Mouse (Mus musculus): ENCODE results near the gene Tifab. TPM values are rescaled to one million over a fixed set of nuclear protein-coding genes. Genes with fewer than 3 reads are reported as not detected.

The Tifab gene
- 0.03 TPM in 2 replicates for polyA plus RNA-seq (2012)

DNA sequence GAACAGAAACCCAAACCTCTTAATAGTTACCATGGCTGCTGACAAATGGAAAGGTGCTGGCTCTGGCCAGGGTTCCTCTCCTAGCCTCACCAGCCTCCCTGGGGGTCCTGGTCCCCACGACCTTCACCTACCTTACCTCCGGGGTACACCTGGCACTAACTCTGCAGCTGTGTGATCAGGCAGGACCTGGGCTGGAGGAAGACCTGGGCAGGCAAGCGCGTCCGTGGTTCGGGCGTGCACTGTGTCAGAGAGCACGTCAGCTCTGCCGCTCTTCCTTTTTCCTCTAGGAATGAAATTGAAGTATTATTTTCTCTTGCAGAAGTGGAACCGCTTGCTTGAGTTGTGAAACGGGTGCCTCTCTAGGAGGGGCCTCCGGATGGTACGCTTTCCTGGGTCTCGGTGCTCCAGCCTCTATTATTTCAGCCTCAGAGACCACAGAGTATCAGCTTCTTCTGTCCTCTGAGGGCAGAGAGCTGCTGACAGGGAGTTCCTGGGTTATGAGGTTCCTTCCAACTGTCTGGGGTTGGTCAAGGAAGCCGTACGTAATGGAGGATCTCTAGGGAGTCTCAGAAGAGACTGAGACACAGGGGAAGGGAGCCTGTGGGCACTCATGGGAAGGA lies at the start of gene Tifab:
TSS of gene Tifab (minus strand) at position 470 of the 620 bp plus-strand sequence.
- no peaks in the 10 kb centered on the region for H3K4me1 ChIP-seq (ENCODE audit: control insufficient read depth)
- H3K27me3 ChIP-seq (ENCODE audit: control insufficient read depth), result no peaks in the 10 kb centered on the region
- H3K36me3 ChIP-seq (ENCODE audit: control insufficient read depth), result no peaks in the 10 kb centered on the region
- no peak within 1 kb of the TSS for H3K4me3 ChIP-seq (replicated peaks)
- no peak for TF ChIP-seq TAL1 (IDR thresholded peaks at IDR 0.05; ENCODE audit: low read length)
- no peak for TF ChIP-seq GATA1 (IDR thresholded peaks at IDR 0.05; ENCODE audit: low read length)
- H3K9me3 ChIP-seq (ENCODE audit: control insufficient read depth, low read length), result no peaks in the 10 kb centered on the region

DNA sequence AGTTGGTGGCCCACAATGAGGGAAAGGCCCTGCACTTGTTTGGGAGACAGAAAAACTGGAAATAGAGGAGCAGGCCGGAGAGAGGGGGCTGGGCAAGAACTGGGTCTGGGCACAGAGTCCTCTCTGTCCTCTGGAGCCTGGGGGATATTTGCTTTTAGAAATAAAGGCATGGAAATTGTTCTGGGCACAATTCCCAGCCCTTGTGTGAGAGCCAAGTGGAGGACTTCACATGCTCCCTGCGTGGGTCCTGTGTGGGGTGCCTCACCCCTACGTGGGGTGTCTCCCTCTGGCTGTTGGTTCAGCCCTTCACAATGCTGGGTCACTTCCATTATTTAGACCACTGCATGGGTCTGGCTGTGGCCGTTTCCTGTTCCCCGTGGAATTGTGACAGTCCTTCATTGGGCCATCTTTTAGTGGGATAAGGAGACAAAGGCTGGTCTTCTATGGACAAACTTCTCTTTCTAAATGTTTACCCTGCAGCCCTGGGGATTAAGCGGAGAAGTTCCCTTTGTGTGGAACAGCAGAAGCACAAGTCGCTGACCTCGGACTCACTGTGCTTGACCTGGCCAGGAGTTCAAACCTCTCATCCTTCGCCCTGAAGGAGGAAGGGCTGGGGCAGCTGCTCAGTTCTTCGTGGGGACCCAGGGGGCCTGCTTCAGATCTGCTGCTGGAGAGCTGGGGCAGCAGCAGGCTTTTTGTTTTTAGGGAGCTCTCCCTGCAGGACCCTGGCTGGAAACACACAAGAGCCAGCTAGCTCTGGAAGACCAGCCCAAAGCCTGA lies 47.7 kb upstream of the Tifab start:
- Histone ChIP-seq H3K27me3 (ENCODE audit: control insufficient read depth) (peaks cover 61% of the 10 kb centered on the region), H3K36me3 (ENCODE audit: control insufficient read depth) (no peaks in the 10 kb centered on the region), H3K9me3 (ENCODE audit: control insufficient read depth, low read length) (no peaks in the 10 kb centered on the region), H3K4me3 (replicated peaks) (no peak overlapping the region), H3K4me1 (ENCODE audit: control insufficient read depth) (no peaks in the 10 kb centered on the region)
- TF ChIP-seq GATA1 (IDR thresholded peaks at IDR 0.05; ENCODE audit: low read length) (no peak), TAL1 (IDR thresholded peaks at IDR 0.05; ENCODE audit: low read length) (no peak)

DNA sequence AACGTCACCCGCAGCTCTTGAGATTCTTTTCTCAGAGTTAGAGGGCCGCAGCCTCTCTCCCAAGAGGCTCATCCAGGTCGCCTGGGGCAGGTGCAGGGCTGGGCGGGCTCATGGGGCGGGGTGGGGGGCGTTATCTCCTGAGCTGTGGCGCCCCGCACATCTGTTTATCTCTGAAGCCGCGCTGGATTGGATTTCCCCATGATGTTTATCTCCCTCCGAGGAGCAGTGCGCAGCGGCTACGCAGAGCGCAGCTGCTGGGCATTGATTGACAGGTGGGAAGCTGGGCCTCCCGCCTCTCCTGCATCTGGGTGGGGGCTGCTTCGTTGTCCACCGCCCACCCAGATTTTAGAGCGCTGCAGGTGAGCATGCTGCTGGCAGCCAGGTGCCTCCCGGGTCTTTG lies 44.9 kb upstream of the Tifab start:
- Histone ChIP-seq H3K4me1 (ENCODE audit: control insufficient read depth) (no peaks in the 10 kb centered on the region), H3K9me3 (ENCODE audit: control insufficient read depth, low read length) (no peaks in the 10 kb centered on the region), H3K27me3 (ENCODE audit: control insufficient read depth) (peaks cover 84% of the 10 kb centered on the region)

DNA sequence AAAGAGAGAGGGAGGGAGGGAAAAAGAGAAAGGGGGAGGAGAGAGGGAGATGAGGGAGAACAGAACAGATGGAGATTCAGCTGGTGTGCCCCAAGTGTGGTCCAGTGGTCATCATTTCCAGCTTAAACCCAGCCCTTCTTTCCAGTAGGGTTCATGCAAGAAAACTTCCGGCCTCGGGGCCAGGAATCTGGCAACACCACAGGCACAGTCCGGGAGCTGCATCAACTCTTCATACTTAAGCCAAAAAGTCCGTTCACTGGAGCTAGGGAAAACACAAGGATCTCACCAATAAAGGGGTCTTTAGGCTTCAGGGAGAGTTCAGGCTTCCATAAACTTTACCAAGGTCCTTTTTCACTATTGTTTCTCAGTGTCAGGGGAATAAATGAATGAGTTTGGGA lies 44.2 kb upstream of the Tifab start:
- Histone ChIP-seq H3K4me3 (replicated peaks) (no peak overlapping the region), H3K4me1 (ENCODE audit: control insufficient read depth) (no peaks in the 10 kb centered on the region), H3K9me3 (ENCODE audit: control insufficient read depth, low read length) (no peaks in the 10 kb centered on the region), H3K36me3 (ENCODE audit: control insufficient read depth) (no peaks in the 10 kb centered on the region), H3K27me3 (ENCODE audit: control insufficient read depth) (peaks cover 79% of the 10 kb centered on the region)
- no peak for TF ChIP-seq GATA1 (IDR thresholded peaks at IDR 0.05; ENCODE audit: low read length)
- TF ChIP-seq TAL1 (IDR thresholded peaks at IDR 0.05; ENCODE audit: low read length), result no peak

More for the DNA sequence above, 44.9 kb upstream of the Tifab start:
- TF ChIP-seq GATA1 (IDR thresholded peaks at IDR 0.05; ENCODE audit: low read length) (no peak), TAL1 (IDR thresholded peaks at IDR 0.05; ENCODE audit: low read length) (no peak)
- Histone ChIP-seq H3K4me3 (replicated peaks) (no peak overlapping the region), H3K36me3 (ENCODE audit: control insufficient read depth) (no peaks in the 10 kb centered on the region)

DNA sequence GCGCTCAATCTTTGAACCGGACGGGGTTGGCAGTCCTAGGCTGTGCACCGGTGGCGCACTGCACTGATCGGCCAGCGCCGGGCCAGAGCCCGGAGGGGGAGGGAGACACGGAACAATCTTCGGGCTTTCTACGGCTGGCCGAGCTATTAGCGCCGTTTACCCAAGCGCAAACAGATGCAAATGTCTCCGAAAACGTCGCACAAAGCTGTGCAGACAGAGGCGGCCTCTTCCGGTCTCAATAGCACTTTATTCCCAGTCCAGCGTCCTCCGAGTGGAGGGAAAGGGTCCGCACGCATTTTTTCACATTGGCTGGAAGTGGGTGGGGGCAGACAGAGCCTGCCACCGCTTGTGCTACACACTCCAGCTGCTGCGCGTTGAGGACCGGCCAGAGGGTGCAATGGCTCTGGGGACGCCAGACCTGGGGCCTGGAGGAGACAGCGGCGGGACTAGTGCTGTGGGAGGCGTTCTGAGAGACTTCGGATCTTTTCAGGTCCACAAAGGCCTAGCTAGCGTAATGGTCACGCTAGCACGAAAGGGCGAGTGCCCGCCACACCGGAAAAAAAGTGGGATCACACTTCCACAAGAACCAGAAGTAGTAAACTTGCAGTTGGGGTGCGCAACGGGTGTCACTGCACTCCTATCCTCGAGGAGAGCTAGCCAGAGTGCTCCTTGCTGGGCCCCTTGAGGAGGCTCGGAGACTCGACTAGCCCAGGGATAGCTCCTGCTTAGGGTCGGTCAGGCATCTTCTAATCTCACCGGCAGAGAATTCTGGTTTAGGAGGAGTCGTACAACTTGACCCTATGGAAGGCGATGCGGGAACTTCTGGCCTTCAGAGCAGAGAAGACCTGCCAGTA lies 43.5 kb upstream of the Tifab start:
- peaks cover 75% of the 10 kb centered on the region for H3K27me3 ChIP-seq (ENCODE audit: control insufficient read depth)
- H3K4me1 ChIP-seq (ENCODE audit: control insufficient read depth), result no peaks in the 10 kb centered on the region
- H3K4me3 ChIP-seq (replicated peaks), result no peak overlapping the region
- H3K9me3 ChIP-seq (ENCODE audit: control insufficient read depth, low read length), result no peaks in the 10 kb centered on the region
- no peak for TF ChIP-seq TAL1 (IDR thresholded peaks at IDR 0.05; ENCODE audit: low read length)
- no peak for TF ChIP-seq GATA1 (IDR thresholded peaks at IDR 0.05; ENCODE audit: low read length)
- no peaks in the 10 kb centered on the region for H3K36me3 ChIP-seq (ENCODE audit: control insufficient read depth)

DNA sequence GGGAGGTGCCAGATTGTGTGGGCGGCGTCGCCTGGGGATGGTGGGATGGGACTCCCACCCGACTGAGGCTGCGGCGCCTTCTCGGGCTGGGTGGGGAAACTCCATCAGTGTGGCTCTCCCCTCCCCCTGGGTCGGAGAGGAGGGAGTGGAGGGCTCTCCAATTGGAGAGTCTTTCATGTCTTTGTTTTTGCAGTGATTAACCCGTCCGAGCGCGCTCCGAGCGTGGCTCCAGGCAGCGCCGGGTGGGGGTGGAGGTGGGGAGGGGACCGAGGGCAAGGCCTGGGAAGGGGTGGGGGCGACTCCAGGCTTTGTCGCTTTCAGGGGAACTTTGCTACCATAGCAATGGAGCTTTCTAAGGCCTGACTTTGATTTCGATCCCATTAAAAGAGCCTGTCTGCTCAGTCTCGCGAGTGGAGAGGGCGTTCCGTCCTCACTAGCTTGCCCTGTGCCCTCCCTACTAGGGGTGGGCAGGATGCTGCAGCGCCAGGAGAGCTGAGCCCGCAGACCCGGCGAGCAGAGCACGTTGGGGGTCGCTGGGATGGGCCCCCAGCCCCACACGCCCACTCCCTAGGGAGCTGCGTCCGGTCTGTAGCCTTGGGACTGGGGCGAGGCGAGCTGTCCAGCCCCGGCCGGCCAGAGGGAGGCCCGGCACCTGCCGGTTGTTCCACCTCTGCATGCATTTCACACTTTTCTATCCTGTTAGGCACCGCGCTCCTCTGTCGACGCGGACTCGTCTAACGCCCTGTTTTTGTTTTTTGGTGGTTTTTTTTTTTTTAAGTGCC lies 42.6 kb upstream of the Tifab start:
- no peaks in the 10 kb centered on the region for H3K4me1 ChIP-seq (ENCODE audit: control insufficient read depth)

DNA sequence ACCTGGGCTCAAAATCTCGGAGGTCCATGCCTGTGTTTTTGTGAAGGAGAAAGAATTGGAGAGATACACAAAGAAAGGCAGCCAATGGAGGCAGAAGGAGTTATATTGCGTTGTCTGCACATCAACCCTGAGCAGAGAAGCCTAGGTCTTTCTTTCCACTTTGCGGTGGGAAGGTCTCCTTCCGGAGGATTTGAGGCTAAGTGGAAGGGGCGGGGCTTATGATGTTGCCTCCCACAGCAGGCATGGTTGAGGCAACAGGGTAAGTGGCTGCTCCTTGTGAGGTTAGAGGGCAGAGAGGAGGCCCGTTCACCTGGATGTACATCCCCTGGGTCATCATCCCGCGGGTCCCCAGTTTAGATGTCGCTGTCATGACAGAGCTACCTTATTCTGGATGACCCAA lies 40.6 kb upstream of the Tifab start:
- Histone ChIP-seq H3K9me3 (ENCODE audit: control insufficient read depth, low read length) (no peaks in the 10 kb centered on the region), H3K4me3 (replicated peaks) (no peak overlapping the region), H3K27me3 (ENCODE audit: control insufficient read depth) (peaks cover 51% of the 10 kb centered on the region), H3K4me1 (ENCODE audit: control insufficient read depth) (no peaks in the 10 kb centered on the region), H3K36me3 (ENCODE audit: control insufficient read depth) (no peaks in the 10 kb centered on the region)
- TF ChIP-seq GATA1 (IDR thresholded peaks at IDR 0.05; ENCODE audit: low read length), result no peak
- no peak for TF ChIP-seq TAL1 (IDR thresholded peaks at IDR 0.05; ENCODE audit: low read length)

More for the DNA sequence above, 42.6 kb upstream of the Tifab start:
- H3K4me3 ChIP-seq (replicated peaks), result no peak overlapping the region
- no peaks in the 10 kb centered on the region for H3K9me3 ChIP-seq (ENCODE audit: control insufficient read depth, low read length)
- TF ChIP-seq GATA1 (IDR thresholded peaks at IDR 0.05; ENCODE audit: low read length) (no peak), TAL1 (IDR thresholded peaks at IDR 0.05; ENCODE audit: low read length) (no peak)
- H3K27me3 ChIP-seq (ENCODE audit: control insufficient read depth), result peaks cover 68% of the 10 kb centered on the region
- no peaks in the 10 kb centered on the region for H3K36me3 ChIP-seq (ENCODE audit: control insufficient read depth)

DNA sequence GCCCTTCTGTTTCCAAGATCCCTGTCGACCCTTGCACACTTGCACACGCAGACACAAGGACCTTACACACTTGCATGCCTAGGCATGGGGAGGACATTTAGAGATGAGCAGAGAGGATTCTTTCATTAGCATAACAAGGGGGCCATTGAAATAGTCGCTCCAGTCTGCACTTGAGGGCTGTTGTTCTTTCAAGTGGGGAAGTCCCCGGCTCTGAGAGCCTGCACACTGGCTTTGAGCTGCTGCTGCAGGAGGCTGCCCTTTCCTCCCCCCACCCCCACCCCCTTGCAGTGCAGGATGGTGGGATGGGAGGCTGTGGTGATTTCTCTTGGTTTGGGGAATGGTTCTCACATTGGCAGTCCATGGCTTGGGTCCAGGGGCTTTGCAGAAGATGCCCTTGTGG lies 37.4 kb upstream of the Tifab start:
- H3K36me3 ChIP-seq (ENCODE audit: control insufficient read depth), result no peaks in the 10 kb centered on the region
- TF ChIP-seq TAL1 (IDR thresholded peaks at IDR 0.05; ENCODE audit: low read length) (no peak), GATA1 (IDR thresholded peaks at IDR 0.05; ENCODE audit: low read length) (no peak)
- H3K4me1 ChIP-seq (ENCODE audit: control insufficient read depth), result no peaks in the 10 kb centered on the region
- H3K4me3 ChIP-seq (replicated peaks), result no peak overlapping the region
- H3K9me3 ChIP-seq (ENCODE audit: control insufficient read depth, low read length), result no peaks in the 10 kb centered on the region; the same call in 1 of the 2 replicates
- H3K27me3 ChIP-seq (ENCODE audit: control insufficient read depth), result peaks cover 20% of the 10 kb centered on the region

Data from erythroblast, embryonic 14.5 days (primary cell).